In genomic region chr2:160770409-160770808, GRCm38 (mm10) we compare ENCODE assay signal across 12 mouse cellular contexts.
"Had no signal": no experiment of that assay in that cellular context is flagged by ENCODE, and none has a peak within 500 bp of the region (broad histone marks: within the 10 kb centered on the region; RNA-seq: fewer than 3 reads in every experiment).

No protein-coding gene starts in this region.

- H3K4me3 ChIP-seq: limb, embryonic 13.5 days; liver, embryonic 12.5 days; midbrain, embryonic 12.5 days; neural tube, embryonic 13.5 days had no signal

- H3K27ac ChIP-seq: limb, embryonic 13.5 days; liver, embryonic 12.5 days; midbrain, embryonic 12.5 days; neural tube, embryonic 13.5 days had no signal

- H3K27me3 ChIP-seq: limb, embryonic 13.5 days; liver, embryonic 12.5 days; midbrain, embryonic 12.5 days; neural tube, embryonic 13.5 days had no signal

- H3K36me3 ChIP-seq: liver, embryonic 12.5 days had no signal

- H3K9me3 ChIP-seq: limb, embryonic 13.5 days; liver, embryonic 12.5 days; midbrain, embryonic 12.5 days; neural tube, embryonic 13.5 days had no signal

- H3K4me1 ChIP-seq: limb, embryonic 13.5 days; liver, embryonic 12.5 days; midbrain, embryonic 12.5 days; neural tube, embryonic 13.5 days had no signal

- H3K9ac ChIP-seq: limb, embryonic 13.5 days; liver, embryonic 12.5 days; lung, embryonic 14.5 days; midbrain, embryonic 12.5 days; neural tube, embryonic 13.5 days had no signal

- DNase-seq: kidney, adult 11 months; lung, embryonic 14.5 days; lung, postnatal 10 days; lung, postnatal 4 days; retina, postnatal 1 day; right cerebral cortex, postnatal 4 days; spleen, adult 18-20 months; thymus, postnatal 36 days had no signal
